Mouse (Mus musculus) adrenal gland, postnatal 25 days (tissue): ENCODE results near the gene Mroh3. TPM values are rescaled to one million over a fixed set of nuclear protein-coding genes. Genes with fewer than 3 reads are reported as not detected.
A peak's percentile ranks its signal among the peaks of the same experiment; 100 is the strongest.

ENCODE experiments used
- DNase-seq: peaks from one replicate; pipeline ENCODE4 v3.0.0; 2021; ENCODE audit warnings: mixed read lengths
- total RNA-seq: library from RNA; stranded (reverse); gene quantifications from 2 replicates; pipeline ENCODE4 v1.2.3, GENCODE M21; 2021

The Mroh3 gene
- total RNA-seq, 1 experiment from 2014 or later = not detected

- DNase-seq = peak; percentile 62
These were observed 15.9 kb upstream of the Mroh3 start for GRCm38 (mm10) chr1:136228328-136229039.

GRCm38 (mm10) chr1:136227870-136228269 lies 15.2 kb upstream of the Mroh3 start:
- DNase-seq = peak; percentile 81

DNA sequence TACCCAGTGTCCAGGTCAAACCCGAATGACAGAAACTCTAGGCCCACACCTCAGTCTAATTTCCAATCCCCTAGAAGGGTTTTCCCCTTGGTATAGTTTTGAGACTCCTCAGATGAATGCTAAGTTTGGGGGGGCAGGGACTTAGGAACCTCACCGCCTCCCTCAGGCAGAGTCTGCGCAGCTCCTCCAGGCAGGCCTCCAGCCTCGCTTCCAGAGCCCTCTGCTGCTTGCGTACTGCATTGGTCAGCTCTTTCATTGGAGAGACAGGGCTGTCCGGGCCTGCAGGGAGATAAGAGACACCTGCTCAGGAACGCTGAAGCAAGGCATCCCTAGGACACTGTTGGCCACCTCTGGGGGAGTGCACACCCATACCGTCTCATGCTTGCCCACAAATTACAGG lies 14.0 kb upstream of the Mroh3 start:
- no peak for DNase-seq

GRCm38 (mm10) chr1:136225846-136226245 lies 13.2 kb upstream of the Mroh3 start:
- DNase-seq = no peak

- DNase-seq = no peak
These were observed 11.2 kb upstream of the Mroh3 start for GRCm38 (mm10) chr1:136223758-136224342.

- no peak for DNase-seq
These were observed 9.8 kb upstream of the Mroh3 start for GRCm38 (mm10) chr1:136222386-136222785.

- no peak for DNase-seq
These were observed 7.6 kb upstream of the Mroh3 start for GRCm38 (mm10) chr1:136220037-136220871.

- no peak for DNase-seq
These were observed 1.7 kb upstream of the Mroh3 start for GRCm38 (mm10) chr1:136214304-136214703.

- no peak for DNase-seq
These were observed 22.6 kb downstream of the Mroh3 start for GRCm38 (mm10) chr1:136190033-136190432.

GRCm38 (mm10) chr1:136179511-136180001 lies 33.1 kb downstream of the Mroh3 start:
- DNase-seq = no peak

GRCm38 (mm10) chr1:136178741-136179140 lies 33.9 kb downstream of the Mroh3 start:
- DNase-seq = no peak

DNA sequence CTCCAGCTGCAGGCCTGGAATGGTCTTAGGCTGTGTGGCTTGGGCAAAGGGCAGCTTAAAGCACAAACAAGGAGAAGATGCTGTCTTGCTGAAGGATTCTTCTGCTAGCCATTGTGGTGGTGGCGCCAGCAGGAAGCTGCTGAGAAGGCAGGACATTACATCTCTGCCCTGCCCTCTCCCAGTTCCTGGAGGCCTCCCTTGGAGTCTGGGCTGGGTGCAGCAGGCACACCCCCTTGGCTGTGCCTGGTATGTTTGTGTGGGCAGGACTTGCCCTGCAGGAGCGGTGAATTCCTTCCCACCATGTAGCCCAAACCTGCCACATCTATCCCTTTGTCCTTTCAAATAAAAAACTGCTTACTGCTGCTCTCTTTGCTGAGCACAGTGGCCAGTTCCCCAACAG lies 35.5 kb downstream of the Mroh3 start:
- DNase-seq = no peak

DNA sequence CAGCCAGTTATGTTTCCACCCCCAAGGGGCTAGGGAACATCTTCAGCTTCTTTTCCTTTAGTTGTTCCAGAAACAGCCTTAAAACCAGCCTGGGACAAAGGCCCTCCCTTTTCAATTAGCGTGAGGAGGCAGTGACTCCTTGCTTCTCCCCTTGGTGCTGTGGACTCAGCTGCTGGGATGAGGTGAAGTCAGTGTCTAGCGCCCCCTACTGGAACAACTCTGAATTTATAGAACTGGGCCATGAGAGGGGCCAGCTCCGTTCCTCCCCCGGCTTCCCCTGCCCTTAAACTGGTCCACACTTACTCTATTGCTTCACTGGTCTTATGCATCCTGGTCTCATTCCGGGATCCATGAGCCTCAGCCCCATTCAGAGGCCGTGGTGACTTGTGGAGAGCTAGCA lies 37.4 kb downstream of the Mroh3 start:
- DNase-seq = no peak

DNA sequence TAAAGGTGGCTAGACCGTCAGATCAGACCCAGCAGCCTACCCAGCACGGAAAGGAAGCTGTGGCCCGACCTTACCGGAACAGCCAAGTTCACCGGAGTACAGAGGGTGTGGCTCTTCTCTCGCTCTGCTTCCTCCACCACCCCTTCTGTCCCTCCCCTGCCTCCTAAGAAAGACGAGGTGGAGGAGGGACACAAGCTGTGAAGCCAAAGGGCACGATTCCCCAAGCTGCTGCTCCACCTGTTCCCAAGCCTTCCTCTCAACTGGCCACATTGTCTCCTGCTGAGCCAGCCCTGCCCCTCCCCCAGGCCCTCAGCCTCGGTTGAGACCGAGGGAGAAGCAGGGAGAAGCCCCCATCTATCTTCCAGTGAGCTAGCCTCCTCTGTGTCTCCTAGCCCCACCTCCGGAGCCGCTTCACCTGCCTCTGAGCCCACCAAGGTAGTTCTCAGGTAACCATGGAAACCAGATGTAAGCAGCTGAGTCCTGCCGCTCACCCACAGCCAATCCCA lies 38.5 kb downstream of the Mroh3 start:
- DNase-seq = no peak

GRCm38 (mm10) chr1:136172696-136173095 lies 39.9 kb downstream of the Mroh3 start:
- no peak for DNase-seq

DNA sequence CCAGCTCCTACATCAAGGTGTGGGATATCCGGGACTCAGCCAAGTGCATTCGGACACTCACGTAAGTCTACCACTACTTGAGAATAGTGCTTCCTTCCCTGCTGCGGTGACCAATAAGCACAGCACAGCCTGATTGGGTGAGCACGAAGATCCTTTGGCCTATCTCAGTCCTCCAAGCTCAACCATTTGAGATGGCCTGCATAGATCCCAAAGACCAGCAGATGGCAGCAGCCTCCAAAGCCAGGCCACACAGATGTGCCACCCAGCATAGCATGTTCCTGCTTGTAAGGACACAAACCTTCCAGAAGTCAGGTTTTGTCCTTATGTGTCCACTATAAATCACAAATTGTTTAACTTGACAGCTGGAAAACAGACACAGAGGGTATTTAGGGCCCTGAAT lies 42.5 kb downstream of the Mroh3 start:
- DNase-seq = peak; percentile 66

GRCm38 (mm10) chr1:136167657-136168056 lies 45.0 kb downstream of the Mroh3 start:
- no peak for DNase-seq

DNA sequence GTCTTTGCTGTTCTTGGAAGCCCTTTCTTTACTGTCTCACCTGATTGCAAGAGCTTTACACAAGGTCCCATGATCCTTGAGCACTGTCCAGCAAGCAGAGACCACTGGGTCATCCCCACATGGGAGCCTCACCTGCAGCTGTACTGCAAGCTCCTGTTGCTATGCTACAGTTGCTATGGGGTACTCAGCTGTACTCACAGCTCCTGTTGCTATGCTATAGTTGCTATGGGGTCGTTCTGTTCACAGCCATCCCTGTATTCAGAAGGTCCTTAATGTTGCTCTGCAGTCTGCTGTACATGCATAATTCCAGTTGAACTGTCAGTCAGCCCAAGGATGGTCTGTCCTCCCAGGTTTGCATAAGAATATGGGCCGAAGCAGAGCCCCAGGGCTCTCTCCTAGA lies 47.2 kb downstream of the Mroh3 start:
- DNase-seq = no peak

- DNase-seq = no peak
These were observed 51.2 kb downstream of the Mroh3 start for GRCm38 (mm10) chr1:136161333-136161921.

GRCm38 (mm10) chr1:136160930-136161329 lies 51.7 kb downstream of the Mroh3 start:
- DNase-seq = no peak

DNA sequence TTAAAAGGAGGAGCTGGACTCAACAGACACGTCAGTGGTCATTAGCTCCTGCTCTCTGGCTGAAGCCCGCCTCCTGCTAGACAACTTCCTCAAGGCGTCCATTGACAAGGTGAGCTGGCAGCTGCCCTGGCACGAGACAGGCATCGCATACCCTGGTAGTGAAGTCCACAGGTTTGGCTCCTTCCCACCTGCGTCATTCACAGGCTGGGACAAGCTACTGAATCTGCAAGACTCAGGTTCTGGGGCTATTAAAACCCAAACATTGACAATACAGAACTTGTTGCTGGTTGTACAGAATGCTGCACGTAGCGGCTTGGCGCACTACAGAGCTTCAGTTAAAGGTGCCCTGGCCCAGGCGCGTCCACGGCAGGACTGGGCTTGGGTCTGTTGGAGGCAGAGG lies 52.3 kb downstream of the Mroh3 start:
- no peak for DNase-seq

DNA sequence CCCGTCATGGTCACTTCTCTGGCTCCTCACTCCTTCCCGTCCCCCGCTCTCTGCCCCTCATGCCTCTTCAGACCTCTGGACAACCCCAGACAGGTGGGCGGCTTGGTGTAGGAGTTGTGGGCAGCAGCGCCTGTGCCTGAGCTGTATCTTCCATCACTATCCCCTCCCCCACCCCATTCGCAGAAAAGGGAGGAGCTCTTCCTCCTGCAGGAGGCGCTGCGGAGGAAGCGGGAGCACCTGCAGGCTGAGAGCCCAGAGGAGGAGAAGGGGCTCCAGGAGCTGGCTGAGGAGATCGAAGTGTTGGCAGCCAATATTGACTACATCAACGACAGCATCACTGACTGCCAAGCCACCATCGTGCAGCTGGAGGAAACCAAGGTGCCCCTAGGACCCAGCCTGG lies 52.8 kb downstream of the Mroh3 start:
- DNase-seq = no peak

GRCm38 (mm10) chr1:136156951-136157350 lies 55.7 kb downstream of the Mroh3 start:
- DNase-seq = no peak
